Mouse (Mus musculus): ENCODE data around the gene Hpgds. TPM values are rescaled to one million over a fixed set of nuclear protein-coding genes. Genes with fewer than 3 reads are reported as not detected.

Gene Hpgds
- total RNA-seq (2021), result 1 to 10 TPM in 1 of 2 experiments, under 1 TPM in 1; 0.60 to 1.3 TPM
- long read RNA-seq, experiment 1, result 0 reads
- long read RNA-seq, experiment 2, result 0 reads

DNA sequence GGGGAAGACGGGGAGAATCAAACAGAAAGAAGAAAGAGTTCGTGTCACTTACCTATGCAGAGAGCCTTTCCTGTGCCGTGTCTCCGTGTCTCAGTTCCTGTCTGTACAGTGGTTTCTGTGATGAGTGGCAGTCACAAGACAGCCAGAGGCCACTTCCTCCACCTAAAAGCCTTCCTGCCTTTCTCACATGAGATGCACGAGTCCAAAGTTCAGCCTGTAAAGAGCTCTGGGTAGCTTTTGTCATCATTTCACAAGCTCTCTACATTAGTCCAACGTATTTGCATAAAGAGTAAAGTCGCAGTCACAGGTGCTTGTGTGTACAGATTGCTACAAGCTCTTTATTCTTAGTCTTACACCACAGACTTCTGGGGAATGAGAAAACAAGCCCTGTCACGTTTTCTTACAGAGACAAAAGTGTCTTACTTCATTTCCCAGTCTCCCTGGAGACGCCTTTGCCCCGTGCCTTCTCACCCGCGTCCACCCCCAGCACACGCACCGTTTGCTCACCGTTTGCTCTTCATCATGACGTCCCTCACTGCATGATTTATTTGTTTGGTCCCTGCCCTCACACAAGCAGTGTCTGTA, at the start of gene Hpgds:
Hpgds (minus strand) TSS at position 288 of the 585 bp plus-strand sequence.
- DNase-seq, result peak; percentile 17 to 44

DNA sequence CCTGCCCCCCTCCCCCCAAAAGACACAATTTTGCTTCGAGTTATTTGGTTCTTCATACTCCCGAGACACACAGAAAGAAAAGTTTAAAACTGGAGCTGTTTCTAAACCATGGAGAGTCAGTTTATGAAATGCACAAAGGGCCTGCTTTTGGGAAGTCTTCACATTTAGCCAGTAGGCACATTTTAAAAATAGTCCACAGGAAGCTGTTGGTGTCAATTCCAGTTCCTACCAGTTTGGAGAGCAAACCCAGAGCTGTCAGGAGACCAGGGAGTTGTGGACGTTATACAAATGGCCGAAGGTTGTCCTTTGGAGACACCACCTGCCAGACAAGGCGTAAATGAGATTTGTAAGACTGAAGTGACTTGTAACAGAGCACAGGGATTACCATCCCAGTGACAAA, 20.3 kb upstream of the Hpgds start:
- peak in 1 of 2 experiments; percentile 27 for DNase-seq

DNA sequence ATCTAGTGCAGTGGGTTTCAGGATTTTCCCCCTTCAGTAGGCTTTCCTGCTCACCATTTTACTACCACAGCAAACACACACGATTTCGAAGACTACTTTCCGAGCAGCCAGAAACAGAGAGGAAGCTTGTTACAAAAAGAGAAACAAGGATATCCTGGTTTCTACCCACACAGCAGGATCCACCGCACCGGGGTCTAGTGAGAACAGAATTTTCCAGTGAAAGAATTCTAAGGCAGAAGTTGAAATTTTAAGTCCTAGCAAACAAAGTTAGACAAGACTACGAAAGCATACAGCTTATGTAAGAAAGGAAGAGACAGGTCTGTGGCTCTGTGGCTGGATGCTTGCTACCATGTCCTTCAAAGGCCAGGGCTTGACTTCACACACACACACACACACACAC, 19.4 kb upstream of the Hpgds start:
- DNase-seq, result no peak

DNA sequence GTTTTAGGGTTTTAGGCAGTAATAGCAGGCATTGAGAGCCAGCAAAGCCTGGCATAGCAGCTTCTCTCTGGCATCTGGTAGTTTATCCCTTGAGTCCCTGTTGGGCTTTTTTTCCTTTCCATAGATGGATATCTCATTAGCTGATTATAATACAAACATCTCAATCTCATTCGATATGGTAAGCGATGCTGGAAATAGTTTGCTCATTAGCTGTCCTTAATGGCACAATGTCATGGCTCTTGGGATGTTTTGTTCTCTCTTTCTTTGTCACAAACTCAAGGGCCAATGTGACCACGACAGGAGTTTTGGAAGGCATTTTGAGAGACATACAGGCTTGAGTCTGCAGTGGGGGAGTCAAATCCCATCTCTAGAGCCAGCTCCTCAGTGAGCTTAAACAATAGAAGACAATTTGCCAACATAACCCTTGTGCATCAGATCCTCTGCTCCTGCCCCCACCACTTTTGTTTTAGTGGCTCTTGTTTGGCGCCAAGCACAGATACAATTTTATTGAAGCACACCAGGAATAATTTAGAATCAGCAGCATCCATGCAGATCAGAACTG, 14.8 kb upstream of the Hpgds start:
- no peak for DNase-seq

DNA sequence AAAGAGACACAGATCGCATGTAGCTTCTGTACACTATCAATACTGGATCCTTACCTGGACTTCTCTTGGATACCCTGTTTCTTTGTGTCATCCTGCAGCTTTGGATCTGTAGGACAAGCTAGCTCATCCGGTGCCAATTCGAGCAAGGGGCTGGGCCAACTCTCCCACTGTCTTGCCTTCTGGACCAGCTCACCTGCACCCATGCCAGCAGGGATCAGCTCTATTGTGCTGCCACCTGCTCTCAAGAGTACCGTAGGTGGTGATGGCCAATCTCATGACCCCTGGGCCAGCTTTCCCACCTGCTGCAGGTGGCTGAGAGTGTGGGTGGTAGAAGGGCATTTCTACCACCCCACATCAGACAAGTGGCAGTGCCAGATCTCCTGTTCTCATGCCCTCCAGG, 12.3 kb upstream of the Hpgds start:
- no peak for DNase-seq

DNA sequence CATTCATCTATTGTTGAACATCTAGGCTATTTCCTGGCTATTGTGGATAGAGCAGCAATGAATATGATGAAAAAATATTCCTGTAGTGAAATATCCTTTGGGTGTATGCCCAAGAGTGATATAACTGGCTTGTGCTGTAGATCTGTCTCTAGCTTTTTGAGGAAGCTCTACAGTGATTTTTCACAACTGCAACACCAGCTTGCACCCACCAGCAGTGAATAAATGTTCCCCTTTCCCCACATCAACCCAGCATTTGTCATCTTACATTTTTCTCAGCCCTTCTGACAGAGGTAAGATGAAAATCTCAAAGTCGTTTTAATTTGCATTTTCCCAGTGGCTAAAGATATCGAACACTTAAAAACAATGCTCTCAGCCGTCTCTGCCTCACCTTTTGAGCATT, 8.9 kb upstream of the Hpgds start:
- no peak for DNase-seq

DNA sequence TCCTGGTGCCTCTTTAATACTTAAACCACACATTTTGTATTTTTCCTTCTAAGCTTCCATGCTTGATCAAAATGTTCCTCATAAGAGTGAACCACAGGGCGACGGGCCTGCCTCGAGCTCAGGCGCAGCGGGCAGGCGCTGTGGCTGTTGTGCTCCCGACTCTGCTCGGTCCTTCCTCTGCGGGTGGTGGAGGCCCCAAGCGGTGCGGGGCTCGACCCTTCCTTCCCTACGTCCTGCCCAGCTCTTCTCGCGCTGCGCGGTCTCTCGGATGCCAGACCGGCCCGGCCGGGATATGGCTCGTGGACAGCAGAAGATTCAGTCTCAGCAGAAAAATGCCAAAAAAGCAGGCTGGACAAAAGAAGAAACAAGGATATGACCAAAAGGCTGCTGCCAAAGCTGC, 6.0 kb upstream of the Hpgds start:
- DNase-seq, result no peak

DNA sequence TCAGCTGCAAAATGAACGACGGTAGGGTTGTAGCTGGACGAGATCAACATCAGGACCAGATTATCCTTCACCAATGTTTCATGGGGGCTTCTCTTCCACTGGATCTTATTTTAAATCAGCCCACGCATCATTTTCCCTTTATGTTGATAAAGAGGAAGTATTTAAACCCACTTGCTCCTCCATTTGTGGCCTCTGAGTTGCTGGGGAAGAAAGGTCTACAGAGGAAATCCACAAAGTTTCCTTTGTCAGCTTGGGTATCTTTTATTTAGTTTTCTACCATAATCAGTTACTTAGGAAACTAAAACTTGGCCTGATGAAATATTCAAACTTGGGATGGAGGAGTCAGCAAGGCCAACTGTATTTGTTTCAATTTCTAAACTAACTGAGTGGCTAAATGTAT, 1.7 kb upstream of the Hpgds start:
- no peak for DNase-seq

DNA sequence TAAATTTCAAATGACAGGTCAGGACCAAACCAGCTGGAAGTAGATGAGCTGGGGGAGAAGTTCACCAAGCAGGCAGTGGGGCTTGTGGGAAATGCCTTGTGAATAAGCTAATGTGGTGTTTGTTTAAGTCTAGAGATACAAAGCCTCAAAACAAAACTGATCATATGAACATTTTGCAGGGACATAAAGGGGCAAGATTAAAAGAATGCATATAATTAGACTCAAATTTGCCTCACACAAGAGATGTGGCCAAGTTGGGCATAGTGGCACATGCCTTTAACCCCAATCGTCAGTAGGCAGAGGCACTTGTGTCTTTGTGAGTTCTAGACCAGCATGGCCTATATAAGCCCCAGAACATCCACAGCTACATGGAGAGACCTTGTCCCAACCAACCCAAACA, 2.4 kb downstream of the Hpgds start:
- DNase-seq, result no peak

DNA sequence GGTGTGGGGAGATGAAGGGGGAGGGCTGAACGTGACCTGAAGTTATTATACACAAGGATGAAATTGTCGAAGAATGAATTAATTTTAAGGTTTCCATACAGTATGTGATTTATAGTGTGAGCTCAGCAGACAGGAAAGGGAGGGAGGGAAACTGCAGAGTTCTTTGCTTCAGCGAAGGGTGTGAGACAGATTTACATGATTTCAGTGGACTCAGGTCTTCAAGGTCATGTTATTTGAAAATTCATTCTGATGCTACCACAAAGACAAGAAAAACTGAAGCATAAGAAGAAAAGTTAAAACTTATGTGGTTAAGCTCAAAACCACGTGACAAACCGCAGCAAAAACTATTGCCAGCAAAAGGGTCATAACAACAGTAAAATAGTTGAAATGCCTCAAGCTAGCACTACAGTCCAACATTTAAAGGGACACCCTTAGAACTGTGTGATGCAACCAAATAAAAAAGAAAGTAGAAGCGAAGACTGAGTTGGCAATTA, 3.9 kb downstream of the Hpgds start:
- no peak for DNase-seq

DNA sequence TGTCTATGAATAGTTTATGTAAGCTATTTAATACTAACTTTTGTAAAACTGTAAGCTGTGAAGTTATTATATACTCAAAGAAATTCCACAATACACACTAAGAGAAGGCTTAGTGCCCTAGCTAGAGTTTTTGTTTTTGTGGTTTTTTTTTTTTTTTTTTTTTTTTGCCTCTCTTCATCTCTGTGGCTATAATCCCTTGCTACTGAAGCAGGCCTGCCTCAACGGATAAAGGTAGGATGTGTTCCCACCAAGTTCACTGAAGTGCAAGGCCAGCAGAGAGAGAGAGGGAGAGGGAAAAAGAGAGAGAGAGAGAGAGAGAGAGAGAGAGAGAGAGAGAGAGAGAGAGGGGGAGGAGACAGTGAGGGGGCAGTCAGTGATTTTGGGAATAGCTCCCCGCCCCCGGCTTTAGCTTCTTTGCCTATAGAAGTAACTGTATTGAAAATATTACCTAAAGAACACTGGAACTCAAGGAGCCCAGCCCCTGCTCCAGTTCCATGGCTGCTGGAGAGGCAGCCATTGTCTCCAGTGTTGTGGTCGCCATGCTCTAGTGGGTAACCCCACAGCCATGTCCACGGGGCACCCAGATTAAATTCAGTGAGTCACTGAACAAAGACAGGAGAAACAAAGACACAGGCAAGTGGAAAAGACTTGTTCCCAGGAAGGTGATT, 4.5 kb downstream of the Hpgds start:
- no peak for DNase-seq

DNA sequence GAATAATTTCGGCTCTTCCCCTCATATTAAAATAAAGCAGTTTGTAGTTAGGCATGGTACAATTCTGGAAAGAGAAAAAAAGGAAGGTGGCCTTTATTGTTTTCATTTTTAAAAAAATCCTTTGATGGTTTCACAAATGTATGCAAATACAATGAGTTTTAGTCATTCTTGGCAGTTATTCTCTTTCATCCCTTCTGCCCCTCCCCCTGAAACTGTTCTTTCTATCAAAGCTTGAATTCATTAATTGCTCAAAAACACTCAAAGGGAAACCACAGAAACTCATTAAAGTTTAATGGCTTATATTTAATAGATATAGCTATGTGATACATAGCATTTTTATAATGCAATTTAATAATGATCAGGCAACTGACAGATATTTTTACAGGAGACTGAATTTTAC, 6.5 kb downstream of the Hpgds start:
- no peak for DNase-seq

DNA sequence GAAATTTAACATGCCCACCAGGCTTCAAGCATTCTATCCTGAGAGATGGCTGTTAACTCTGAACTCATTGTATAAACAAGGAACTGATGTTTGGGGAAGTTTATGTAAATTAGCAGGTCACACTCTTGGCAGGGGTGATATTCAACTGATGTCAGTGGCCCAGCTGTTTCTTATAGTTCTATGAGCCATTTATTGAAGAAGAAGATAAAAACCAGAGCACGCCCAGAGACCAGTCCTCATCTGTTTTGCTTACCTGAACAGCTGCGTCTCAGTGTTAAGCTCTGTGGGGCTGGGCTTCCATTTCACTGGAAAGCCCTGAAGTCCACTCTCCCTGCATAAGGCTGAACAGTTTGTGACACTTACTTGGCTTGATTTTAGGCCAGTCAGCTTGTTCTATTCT, 6.9 kb downstream of the Hpgds start:
- DNase-seq, result no peak

DNA sequence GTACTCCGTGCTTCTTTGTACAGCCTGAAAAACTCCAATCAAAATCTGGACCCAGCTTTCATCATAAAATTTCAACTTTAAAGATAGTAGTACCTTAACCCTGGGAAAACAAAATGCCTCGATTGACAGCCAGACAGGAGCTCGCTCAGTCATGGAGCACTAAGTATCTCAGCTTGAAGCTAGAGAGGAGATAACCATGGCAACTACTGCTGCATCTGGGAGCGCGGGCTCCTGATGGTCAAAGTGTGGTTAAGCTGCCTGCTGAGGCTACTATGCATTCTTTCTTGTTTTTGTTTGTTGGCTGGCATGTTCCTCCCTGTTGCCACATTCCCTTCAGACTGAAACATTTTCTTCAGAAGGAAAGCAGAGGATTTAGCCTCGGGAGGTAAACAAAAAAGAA, 12.3 kb downstream of the Hpgds start:
- DNase-seq, result no peak

DNA sequence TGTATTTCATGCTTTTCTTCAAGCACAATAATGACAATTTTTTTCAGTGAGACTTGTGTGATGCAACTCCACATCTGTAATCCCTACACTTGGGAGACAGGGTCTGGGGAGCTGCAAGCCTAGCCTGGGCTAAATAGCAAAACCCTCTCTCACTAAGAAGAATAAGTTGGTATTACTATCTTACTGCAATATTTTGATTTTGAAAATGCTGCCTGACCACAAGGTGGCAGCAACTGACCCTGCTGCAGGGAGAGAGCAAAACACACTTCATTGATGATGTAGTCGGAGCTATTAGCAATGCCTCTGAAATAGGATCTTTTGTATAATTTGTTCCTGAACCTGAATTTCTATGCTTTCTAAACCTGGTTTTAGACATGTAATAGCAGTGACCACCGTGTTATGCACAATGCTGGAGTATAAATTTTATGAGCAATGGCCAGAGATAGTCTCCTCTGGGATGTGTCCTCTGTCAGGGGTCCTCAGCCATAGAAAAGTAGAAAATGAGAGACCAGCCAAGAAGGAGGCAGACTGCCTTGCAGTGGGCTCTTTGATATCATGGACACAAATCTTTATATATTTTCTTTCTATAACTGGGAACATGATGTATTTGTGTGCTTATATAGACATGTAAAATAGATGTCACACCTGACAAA, 18.5 kb downstream of the Hpgds start:
- peak; percentile 13 to 60 for DNase-seq

DNA sequence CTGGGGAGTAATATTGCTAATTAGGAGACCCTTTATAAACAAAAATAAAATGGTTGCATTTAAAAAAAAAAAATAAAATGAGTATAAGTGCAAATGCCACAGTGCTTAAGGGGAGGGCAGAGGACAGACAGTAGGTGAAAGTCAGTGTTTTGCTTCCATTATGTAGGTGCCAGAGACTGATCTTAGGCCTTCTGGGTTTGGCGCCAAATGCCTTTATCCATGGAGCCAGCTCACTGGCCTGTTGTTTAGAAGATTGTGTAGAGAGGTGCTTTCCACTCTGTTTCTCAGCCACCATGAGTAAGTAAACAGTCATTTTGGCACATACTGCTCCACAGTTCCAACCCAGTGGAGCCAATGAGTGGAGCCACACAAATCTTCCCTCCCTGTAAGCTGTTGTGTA, 27.2 kb downstream of the Hpgds start:
- DNase-seq, result no peak

DNA sequence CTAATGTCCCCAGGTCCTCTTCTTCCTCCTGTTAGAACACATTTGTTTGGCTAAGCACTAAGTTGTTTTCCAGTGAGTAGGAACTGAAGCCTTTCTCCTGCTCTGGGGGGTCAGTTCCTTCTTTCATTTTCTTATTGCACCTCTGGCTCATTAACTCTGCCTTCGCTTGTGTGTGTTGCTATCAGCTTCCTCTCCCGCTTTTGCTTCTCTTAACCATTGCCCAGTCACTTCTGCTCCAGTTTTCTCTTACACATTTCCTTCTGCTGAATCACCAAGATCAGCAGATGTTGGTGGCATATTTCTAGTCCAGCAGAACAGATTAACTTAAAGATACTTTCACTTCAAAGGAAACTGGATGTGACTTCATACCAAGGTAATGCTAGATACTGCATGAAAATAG, 29.8 kb downstream of the Hpgds start:
- peak in 1 of 2 experiments; percentile 27 for DNase-seq

DNA sequence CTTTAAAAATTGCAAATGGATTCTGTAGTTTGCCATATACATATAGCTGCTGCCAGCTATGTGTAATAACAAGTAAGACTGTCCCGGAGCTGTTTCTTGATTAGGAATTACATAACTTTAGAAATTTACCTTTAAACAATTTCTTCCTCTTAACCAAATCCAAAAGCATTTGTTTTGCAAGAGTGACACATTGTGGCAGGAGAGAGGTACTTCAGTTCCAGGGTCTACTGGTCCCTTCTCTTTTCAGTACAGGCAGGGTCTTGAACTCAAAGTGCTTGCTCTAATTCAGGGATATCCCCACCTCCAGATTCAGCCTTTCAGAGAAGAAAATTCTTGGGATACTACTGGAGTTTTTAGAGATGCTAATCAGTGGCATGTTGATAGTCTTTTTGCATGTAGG, 65.6 kb downstream of the Hpgds start:
- no peak for DNase-seq

DNA sequence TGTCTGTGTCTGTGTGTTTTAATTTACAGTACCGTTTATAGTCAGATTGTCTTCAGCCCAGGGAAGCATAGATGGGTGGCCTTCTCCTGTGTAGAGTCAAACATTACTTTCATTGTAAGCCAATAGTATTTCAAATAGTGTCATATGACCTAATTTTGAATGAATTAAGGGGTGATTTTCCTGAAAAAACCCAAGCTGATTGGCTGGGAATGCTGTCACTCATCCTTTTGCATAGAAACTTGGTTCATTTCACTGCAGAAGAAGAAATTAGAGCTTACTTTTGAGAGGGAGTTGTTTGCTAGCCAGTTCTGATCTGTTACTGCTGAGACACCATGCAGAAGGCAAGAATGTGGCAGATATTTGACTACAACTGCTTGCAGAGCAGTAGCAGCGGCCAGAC, 69.5 kb downstream of the Hpgds start:
- DNase-seq, result no peak
